Mouse (Mus musculus) bone marrow macrophage, adult 2 months (primary cell): Measurements from ENCODE around the gene Gm11172.

ENCODE experiments used
- CTCF ChIP-seq: IDR thresholded peaks from 2 replicates; pipeline ENCODE4 v1.5.1; 2012; ENCODE audit warnings: low read depth, mild to moderate bottlenecking, low read length, moderate library complexity
- POLR2A ChIP-seq: IDR thresholded peaks from 2 replicates; pipeline ENCODE4 v1.6.1; 2012; ENCODE audit warnings: mild to moderate bottlenecking, low read depth, low read length, borderline replicate concordance

DNA sequence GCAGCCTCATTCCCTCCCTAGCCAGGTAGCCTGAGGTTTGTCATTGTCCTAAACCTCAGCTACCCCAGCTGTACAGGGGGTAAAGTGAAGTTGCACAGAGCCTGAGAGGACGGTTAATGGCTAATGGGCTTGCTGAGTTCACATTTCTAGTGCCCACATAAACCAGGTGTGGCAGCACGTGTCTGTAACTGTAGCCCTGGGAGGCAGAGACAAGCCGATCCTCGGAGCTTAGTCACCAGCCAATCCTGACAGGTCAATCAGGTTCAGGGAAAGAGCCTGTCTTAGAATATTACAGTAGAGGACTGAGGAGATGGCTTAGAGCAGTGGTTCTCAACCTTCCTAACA is 15.7 kb downstream of the Gm11172 start:
- no peak for TF ChIP-seq CTCF
- no peak for TF ChIP-seq POLR2A
